Mouse (Mus musculus): Measurements from ENCODE around the gene Prss22.

GRCm38 (mm10) chr17:24004071-24004665 is 6.3 kb upstream of the Prss22 start:
- TF ChIP-seq POLR2A (IDR thresholded peaks at IDR 0.05; ENCODE audit: borderline replicate concordance, low read depth, low read length): no peak
- no peak for TF ChIP-seq CTCF (IDR thresholded peaks at IDR 0.05; ENCODE audit: low read depth, low read length)
